Comparison of ENCODE assay signal across 8 mouse cellular contexts in genomic region chr19:8942276-8942964, GRCm38 (mm10). TPM values are rescaled to one million over a fixed set of nuclear protein-coding genes. Genes with fewer than 3 reads are reported as not detected.
DNase-seq lines count a peak whose midpoint lies in the region; ATAC-seq and TF ChIP-seq lines count a peak whose summit lies in the region.

No protein-coding gene starts in this region.

- H3K27me3 ChIP-seq in heart, embryonic 13.5 days (replicated peaks) = no peaks in the 10 kb centered on the region
- no peaks in the 10 kb centered on the region for H3K27me3 ChIP-seq in limb, embryonic 10.5 days (ENCODE audit: low read depth, poor library complexity, severe bottlenecking)
- H3K27me3 ChIP-seq in midbrain, embryonic 11.5 days (ENCODE audit: control insufficient read depth, insufficient read depth, low read length) = no peaks in the 10 kb centered on the region

- no peaks in the 10 kb centered on the region for H3K9me3 ChIP-seq in heart, embryonic 13.5 days
- no peaks in the 10 kb centered on the region for H3K9me3 ChIP-seq in limb, embryonic 10.5 days (replicated peaks)
- H3K9me3 ChIP-seq in midbrain, embryonic 11.5 days (ENCODE audit: control insufficient read depth, low read length) = no peaks in the 10 kb centered on the region

- H3K4me2 ChIP-seq in heart, embryonic 13.5 days = peak overlapping the region; percentile 82
- peak overlapping the region; percentile 73 for H3K4me2 ChIP-seq in midbrain, embryonic 11.5 days

- ATAC-seq in heart, embryonic 13.5 days (ENCODE audit: extremely low read depth, insufficient number of reproducible peaks, low FRiP score, low TSS enrichment) = peak; percentile 20; the same call in 1 of the 2 replicates
- ATAC-seq in midbrain, embryonic 11.5 days (ENCODE audit: low FRiP score) = peak; percentile 66

- peaks cover 58% of the 10 kb centered on the region for H3K36me3 ChIP-seq in heart, embryonic 13.5 days
- peaks cover 77% of the 10 kb centered on the region for H3K36me3 ChIP-seq in limb, embryonic 10.5 days
- H3K36me3 ChIP-seq in midbrain, embryonic 11.5 days (ENCODE audit: control insufficient read depth, insufficient read depth, low read length) = peaks cover 12% of the 10 kb centered on the region

- under 1% methylated on average over 46 of the region's 46 CpGs for WGBS in bone marrow, adult 2 months
- under 1% methylated on average over 46 of the region's 46 CpGs for whole genome bisulfite sequencing in heart, embryonic 13.5 days
- under 1% methylated on average over 44 of the region's 46 CpGs for WGBS in limb, embryonic 10.5 days
- under 1% methylated on average over 44 of the region's 46 CpGs for WGBS in midbrain, embryonic 11.5 days

- DNase-seq in ovary, postnatal 14 days (ENCODE audit: low spot score) = peak; percentile 56
- DNase-seq in ovary, postnatal 36 days (ENCODE audit: low spot score) = no peak
- peak; percentile 80 for DNase-seq in limb, embryonic 10.5 days (ENCODE audit: low spot score)
- peak; percentile 95 for DNase-seq in midbrain, embryonic 11.5 days (ENCODE audit: low spot score, missing footprints)
- DNase-seq in urinary bladder, postnatal 10 days (ENCODE audit: low spot score) = no peak
- DNase-seq in frontal cortex, postnatal 25 days (ENCODE audit: low spot score in 2 of 2) = no peak

- TF ChIP-seq POLR2A in bone marrow, adult 2 months (IDR thresholded peaks at IDR 0.05; ENCODE audit: borderline replicate concordance, control insufficient read depth, low read depth, low read length) = no peak

- peak overlapping the region; percentile 98 for H3K9ac ChIP-seq in heart, embryonic 13.5 days
- H3K9ac ChIP-seq in midbrain, embryonic 11.5 days (ENCODE audit: low read length) = peak overlapping the region; percentile 95

- no peak for TF ChIP-seq CTCF in bone marrow, adult 2 months (IDR thresholded peaks at IDR 0.05; ENCODE audit: control insufficient read depth, insufficient read depth, low read length)

- H3K27ac ChIP-seq in bone marrow, adult 2 months (ENCODE audit: control insufficient read depth, insufficient read depth, low read depth, low read length, poor library complexity) = peak overlapping the region; percentile 96
- H3K27ac ChIP-seq in heart, embryonic 13.5 days (replicated peaks) = peak overlapping the region; percentile 98
- peak overlapping the region; percentile 99 for H3K27ac ChIP-seq in limb, embryonic 10.5 days
- H3K27ac ChIP-seq in midbrain, embryonic 11.5 days (ENCODE audit: low read depth, low read length) = peak overlapping the region; percentile 95

- peaks cover 5% of the 10 kb centered on the region; the same call in 1 of the 2 replicates for H3K4me1 ChIP-seq in bone marrow, adult 2 months (ENCODE audit: control insufficient read depth, insufficient read depth, low read length)
- peaks cover 39% of the 10 kb centered on the region for H3K4me1 ChIP-seq in heart, embryonic 13.5 days
- peaks cover 36% of the 10 kb centered on the region for H3K4me1 ChIP-seq in limb, embryonic 10.5 days
- H3K4me1 ChIP-seq in midbrain, embryonic 11.5 days (ENCODE audit: control insufficient read depth, insufficient read depth, low read length) = peaks cover 15% of the 10 kb centered on the region

- H3K4me3 ChIP-seq in bone marrow, adult 2 months (replicated peaks; ENCODE audit: control insufficient read depth, low read depth, low read length) = peak overlapping the region; percentile 81
- H3K4me3 ChIP-seq in heart, embryonic 13.5 days = peak overlapping the region; percentile 92
- peak overlapping the region; percentile 85 for H3K4me3 ChIP-seq in limb, embryonic 10.5 days
- H3K4me3 ChIP-seq in midbrain, embryonic 11.5 days (ENCODE audit: low read depth, low read length) = peak overlapping the region; percentile 98

RNA-seq across cellular contexts. Expression of gene Mta2, which starts 0.7 kb away (rescaled TPM):
- polyA plus RNA-seq in bone marrow, adult 2 months (2011; ENCODE audit: insufficient read depth, insufficient read length, low replicate concordance, missing spikeins) = 67.4 and 91.6 TPM in 2 replicates
- 83.6 and 88.0 TPM in 2 replicates for polyA plus RNA-seq in heart, embryonic 13.5 days (2015; fragmentation: Nextera tagmentation; extraction: Ambion mirVana)
- polyA plus RNA-seq in limb, embryonic 10.5 days (2016; fragmentation: Nextera tagmentation; extraction: Ambion mirVana) = 229 and 233 TPM in 2 replicates
- polyA plus RNA-seq in midbrain, embryonic 11.5 days (2014; fragmentation: Nextera tagmentation; extraction: Ambion mirVana) = 50.9 and 56.0 TPM in 2 replicates

RNA-seq across cellular contexts. Expression of gene Tut1, which starts 11.2 kb away (rescaled TPM):
- 10.7 and 19.1 TPM in 2 replicates for polyA plus RNA-seq in bone marrow, adult 2 months (2011; ENCODE audit: insufficient read depth, insufficient read length, low replicate concordance, missing spikeins)
- polyA plus RNA-seq in heart, embryonic 13.5 days (2015; fragmentation: Nextera tagmentation; extraction: Ambion mirVana) = 16.3 and 17.1 TPM in 2 replicates
- 49.6 and 49.7 TPM in 2 replicates for polyA plus RNA-seq in limb, embryonic 10.5 days (2016; fragmentation: Nextera tagmentation; extraction: Ambion mirVana)
- polyA plus RNA-seq in midbrain, embryonic 11.5 days (2014; fragmentation: Nextera tagmentation; extraction: Ambion mirVana) = 23.5 and 28.4 TPM in 2 replicates

RNA-seq across cellular contexts. Expression of gene Eml3, which starts 13.1 kb away (rescaled TPM):
- polyA plus RNA-seq in bone marrow, adult 2 months (2011; ENCODE audit: insufficient read depth, insufficient read length, low replicate concordance, missing spikeins) = 31.1 and 54.7 TPM in 2 replicates
- polyA plus RNA-seq in heart, embryonic 13.5 days (2015; fragmentation: Nextera tagmentation; extraction: Ambion mirVana) = 14.4 and 14.9 TPM in 2 replicates
- 37.1 and 37.5 TPM in 2 replicates for polyA plus RNA-seq in limb, embryonic 10.5 days (2016; fragmentation: Nextera tagmentation; extraction: Ambion mirVana)
- polyA plus RNA-seq in midbrain, embryonic 11.5 days (2014; fragmentation: Nextera tagmentation; extraction: Ambion mirVana) = 5.8 and 8.2 TPM in 2 replicates

RNA-seq across cellular contexts. Expression of gene Rom1, which starts 13.3 kb away (rescaled TPM):
- polyA plus RNA-seq in bone marrow, adult 2 months (2011; ENCODE audit: insufficient read depth, insufficient read length, low replicate concordance, missing spikeins) = 3.6 and 9.7 TPM in 2 replicates
- polyA plus RNA-seq in heart, embryonic 13.5 days (2015; fragmentation: Nextera tagmentation; extraction: Ambion mirVana) = 2.4 and 2.7 TPM in 2 replicates
- polyA plus RNA-seq in limb, embryonic 10.5 days (2016; fragmentation: Nextera tagmentation; extraction: Ambion mirVana) = 4.1 and 4.3 TPM in 2 replicates
- 1.4 and 2.3 TPM in 2 replicates for polyA plus RNA-seq in midbrain, embryonic 11.5 days (2014; fragmentation: Nextera tagmentation; extraction: Ambion mirVana)

RNA-seq across cellular contexts. Expression of gene B3gat3, which starts 22.2 kb away (rescaled TPM):
- polyA plus RNA-seq in bone marrow, adult 2 months (2011; ENCODE audit: insufficient read depth, insufficient read length, low replicate concordance, missing spikeins) = 45.8 and 58.5 TPM in 2 replicates
- polyA plus RNA-seq in heart, embryonic 13.5 days (2015; fragmentation: Nextera tagmentation; extraction: Ambion mirVana) = 40.6 and 41.4 TPM in 2 replicates
- polyA plus RNA-seq in limb, embryonic 10.5 days (2016; fragmentation: Nextera tagmentation; extraction: Ambion mirVana) = 47.0 and 48.1 TPM in 2 replicates
- 42.1 and 46.0 TPM in 2 replicates for polyA plus RNA-seq in midbrain, embryonic 11.5 days (2014; fragmentation: Nextera tagmentation; extraction: Ambion mirVana)

Comparison
In these comparisons a context has a peak if more than half of its experiments do, and no peak if none do; other contexts are left out.
1. DNase-seq: peak in ovary, postnatal 14 days (single experiment), limb, embryonic 10.5 days (single experiment) and midbrain, embryonic 11.5 days (single experiment); none in ovary, postnatal 36 days (single experiment), urinary bladder, postnatal 10 days (single experiment) and frontal cortex, postnatal 25 days (0 of 2).
2. Peak in every context shown above with its lines, with median percentiles within 50 percentile points of each other: H3K27ac ChIP-seq and H3K4me3 ChIP-seq.